Mouse (Mus musculus): ENCODE data around the gene Slc25a22. TPM values are rescaled to one million over a fixed set of nuclear protein-coding genes. Genes with fewer than 3 reads are reported as not detected.

The Slc25a22 gene
- total RNA-seq, 2 experiments from 2014 or later = 60.2 to 74.3 TPM

Other genes starting within 250 kb of the Slc25a22 start
- gene Hras, start 243.9 kb downstream of the Slc25a22 start, total RNA-seq (2021) = 10 to 100 TPM; 87.8 to 91.9 TPM
- 1 to 10 TPM; 6.8 to 8.6 TPM for gene Lrrc56, start 243.7 kb downstream of the Slc25a22 start, total RNA-seq (2021)
- under 1 TPM; 0.27 to 0.55 TPM for gene Lmntd2, start 223.8 kb downstream of the Slc25a22 start, total RNA-seq (2021)
- 1 to 10 TPM; 6.5 to 7.8 TPM for gene Rassf7, start 222.0 kb downstream of the Slc25a22 start, total RNA-seq (2021)
- 10 to 100 TPM; 69.9 to 75.3 TPM for gene Phrf1, start 209.1 kb downstream of the Slc25a22 start, total RNA-seq (2021)
- 1 to 10 TPM; 3.7 to 4.8 TPM for gene Irf7, start 171.4 kb downstream of the Slc25a22 start, total RNA-seq (2021)
- 1 to 10 TPM; 5.6 to 6.9 TPM for gene Cdhr5, start 161.1 kb downstream of the Slc25a22 start, total RNA-seq (2021)
- gene Sct, start 158.8 kb downstream of the Slc25a22 start, total RNA-seq (2021) = 1 to 10 TPM; 2.8 to 3.2 TPM
- under 1 TPM in 1 of 2 experiments, not detected in 1; 0.36 TPM for gene Drd4, start 145.9 kb downstream of the Slc25a22 start, total RNA-seq (2021)
- gene Deaf1, start 110.2 kb downstream of the Slc25a22 start, total RNA-seq (2021) = 10 to 100 TPM; 39.9 to 59.2 TPM
- 10 to 100 TPM; 22.1 to 31.6 TPM for gene Tmem80, start 110.2 kb downstream of the Slc25a22 start, total RNA-seq (2021)
- 1 to 10 TPM; 4.6 to 7.1 TPM for gene Eps8l2, start 99.0 kb downstream of the Slc25a22 start, total RNA-seq (2021)
- gene Taldo1, start 45.7 kb downstream of the Slc25a22 start, total RNA-seq (2021) = 100 to 1,000 TPM; 466 to 479 TPM
- 10 to 100 TPM; 26.2 to 39.2 TPM for gene Gatd1, start 23.8 kb downstream of the Slc25a22 start, total RNA-seq (2021)
- gene Cend1, start 8.4 kb downstream of the Slc25a22 start, total RNA-seq (2021) = 1 to 10 TPM; 2.5 to 6.4 TPM
- 1 to 10 TPM; 2.4 to 7.3 TPM for gene Pidd1, start 6.1 kb upstream of the Slc25a22 start, total RNA-seq (2021)
- 1,000 to 10,000 TPM; 1,282 to 1,421 TPM for gene Rplp2, start 9.5 kb upstream of the Slc25a22 start, total RNA-seq (2021)
- gene Pnpla2, start 17.3 kb upstream of the Slc25a22 start, total RNA-seq (2021) = 1,000 to 10,000 TPM; 1,181 to 1,292 TPM
- gene Cracr2b, start 23.2 kb upstream of the Slc25a22 start, total RNA-seq (2021) = 10 to 100 TPM; 16.8 to 19.6 TPM
- 100 to 1,000 TPM; 184 to 198 TPM for gene Cd151, start 29.5 kb upstream of the Slc25a22 start, total RNA-seq (2021)
- gene Polr2l, start 37.2 kb upstream of the Slc25a22 start, total RNA-seq (2021) = 10 to 100 TPM; 58.3 to 59.7 TPM
- gene Tspan4, start 37.3 kb upstream of the Slc25a22 start, total RNA-seq (2021) = 10 to 100 TPM; 53.8 to 57.1 TPM
- gene Chid1, start 102.0 kb upstream of the Slc25a22 start, total RNA-seq (2021) = 10 to 100 TPM; 45.6 to 54.2 TPM
- 10 to 100 TPM; 68.5 to 70.2 TPM for gene Ap2a2, start 124.3 kb upstream of the Slc25a22 start, total RNA-seq (2021)
- gene Muc6, start 217.4 kb upstream of the Slc25a22 start, total RNA-seq (2021) = under 1 TPM in 1 of 2 experiments, not detected in 1; 0.06 TPM